Mouse (Mus musculus): ENCODE measurements around the gene Ccl20.

Ccl20 gene

DNA sequence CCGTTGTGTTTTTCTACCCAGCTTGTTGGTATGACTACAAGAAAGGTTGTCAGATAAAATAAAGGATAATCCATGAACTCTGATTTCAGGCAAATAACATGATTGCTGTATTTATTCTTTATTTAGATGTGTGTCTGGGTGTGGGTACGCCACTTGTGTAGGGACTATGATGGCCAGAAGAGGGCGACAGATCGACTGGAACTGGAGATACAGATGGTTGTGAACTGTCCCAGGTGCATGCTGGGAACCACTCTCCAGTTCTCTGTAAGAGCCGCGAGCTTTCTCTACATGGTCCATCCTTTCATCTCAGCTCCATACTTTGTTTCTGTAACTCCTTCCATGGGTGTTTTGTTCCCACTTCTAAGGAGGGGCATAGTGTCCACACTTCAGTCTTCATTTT lies 22.2 kb downstream of the Ccl20 start:
- no peak for DNase-seq (ENCODE audit: low spot score)

GRCm38 (mm10) chr1:83141510-83141909 lies 24.9 kb downstream of the Ccl20 start:
- no peak for DNase-seq (ENCODE audit: low spot score)

- no peak for DNase-seq (ENCODE audit: low spot score)
Measured at GRCm38 (mm10) chr1:83142055-83142454, 25.5 kb downstream of the Ccl20 start.

- no peak for DNase-seq (ENCODE audit: low spot score)
Measured at GRCm38 (mm10) chr1:83146547-83146946, 30.0 kb downstream of the Ccl20 start.

- DNase-seq (ENCODE audit: low spot score): no peak
Measured at GRCm38 (mm10) chr1:83150227-83150626, 33.7 kb downstream of the Ccl20 start.

- no peak for DNase-seq (ENCODE audit: low spot score)
Measured at GRCm38 (mm10) chr1:83152961-83153360, 36.4 kb downstream of the Ccl20 start.

- DNase-seq (ENCODE audit: low spot score): no peak
Measured at GRCm38 (mm10) chr1:83156876-83157275, 40.3 kb downstream of the Ccl20 start.

GRCm38 (mm10) chr1:83159603-83160002 lies 43.0 kb downstream of the Ccl20 start, which contains the start of gene Daw1:
TSS of gene Daw1 (plus strand) at chr1:83159752.
- no peak for DNase-seq (ENCODE audit: low spot score)

- no peak for DNase-seq (ENCODE audit: low spot score)
Measured at GRCm38 (mm10) chr1:83161658-83162057, 45.1 kb downstream of the Ccl20 start.

GRCm38 (mm10) chr1:83164027-83164426 lies 47.5 kb downstream of the Ccl20 start:
- DNase-seq (ENCODE audit: low spot score): no peak

Measured in layer of hippocampus, adult 9-10 months (tissue).